Mouse (Mus musculus) heart, embryonic 12.5 days (tissue): ENCODE measurements around the gene Btg3. TPM values are rescaled to one million over a fixed set of nuclear protein-coding genes. Genes with fewer than 3 reads are reported as not detected.
A peak's percentile ranks its signal among the peaks of the same experiment; 100 is the strongest.

Experiments used
- ATAC-seq: fragments of 200-750 bp; cut with Nextera tagmentation; 2 replicates; pipeline ENCODE4 v1.8.0; 2017; ENCODE audit warnings: moderate TSS enrichment, moderate library complexity; ENCODE audit not compliant: insufficient number of reproducible peaks, low FRiP score
- H3K27ac ChIP-seq: fragments of 300-500 bp; sonication (generic); 2 replicates; pipeline ENCODE4 v1.5.1; 2016; ENCODE audit warnings: mild to moderate bottlenecking, moderate library complexity; ENCODE audit not compliant: poor library complexity, severe bottlenecking
- H3K27me3 ChIP-seq: fragments of 300-500 bp; sonication (generic); replicated peaks from 2 replicates; pipeline ENCODE4 v1.6.1; 2016; ENCODE audit warnings: mild to moderate bottlenecking, moderate library complexity
- H3K36me3 ChIP-seq: fragments of 300-500 bp; sonication (generic); 2 replicates; pipeline ENCODE4 v1.6.1; 2016; ENCODE audit warnings: mild to moderate bottlenecking, moderate library complexity
- H3K4me1 ChIP-seq: fragments of 300-500 bp; sonication (generic); replicated peaks from 2 replicates; pipeline ENCODE4 v1.6.1; 2016; ENCODE audit warnings: mild to moderate bottlenecking
- H3K4me2 ChIP-seq: fragments of 300-500 bp; sonication (generic); 2 replicates; pipeline ENCODE4 v1.6.1; 2016; ENCODE audit warnings: mild to moderate bottlenecking, moderate library complexity
- H3K4me3 ChIP-seq: fragments of 300-500 bp; sonication (generic); 2 replicates; pipeline ENCODE4 v1.5.1; 2016; ENCODE audit warnings: mild to moderate bottlenecking
- H3K9ac ChIP-seq: fragments of 300-500 bp; sonication (generic); 2 replicates; pipeline ENCODE4 v1.6.1; 2016; ENCODE audit warnings: mild to moderate bottlenecking, moderate library complexity
- H3K9me3 ChIP-seq: fragments of 300-500 bp; sonication (generic); replicated peaks from 2 replicates; pipeline ENCODE4 v1.6.1; 2016; ENCODE audit warnings: mild to moderate bottlenecking, moderate library complexity
- WGBS: fragments of 180-500 bp; shearing (Covaris S2); methylation state at CpG from one replicate; pipeline ENCODE4 v1.1.7; 2016; 5-methylcytosine and 5-hydroxymethylcytosine counted together
- polyA plus RNA-seq: library from polyadenylated mRNA; unstranded; fragments of >200 nt; fragmentation: Nextera tagmentation; extraction: Ambion mirVana; gene quantifications from 2 replicates; pipeline ENCODE4 v1.2.1, GENCODE M21; 2016

The Btg3 gene
- polyA plus RNA-seq, 1 experiment from 2014 or later = 97.4 TPM

DNA sequence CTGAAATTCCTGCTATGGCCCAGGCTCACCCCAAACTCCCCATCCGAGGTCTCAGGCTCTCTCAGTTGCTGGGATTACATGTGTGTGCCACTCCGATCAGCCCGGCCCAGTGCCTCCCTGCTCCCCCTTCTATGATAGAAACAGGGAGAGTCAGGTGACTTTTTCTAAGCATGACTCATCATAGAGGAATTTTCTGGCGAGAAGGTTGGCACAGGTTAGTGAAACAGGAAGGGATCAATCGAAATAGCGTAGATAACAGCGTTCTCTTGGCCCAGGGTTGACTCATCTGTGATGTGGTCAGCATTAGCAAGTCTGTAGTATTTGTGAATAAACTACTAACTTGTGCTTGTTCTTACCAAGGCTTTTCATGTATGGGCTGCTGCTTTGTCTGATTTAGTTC is 59.0 kb downstream of the Btg3 start:
- Histone ChIP-seq H3K27ac (peak overlapping the region; percentile 44), H3K4me2 (peak overlapping the region; percentile 42), H3K9me3 (no peaks in the 10 kb centered on the region), H3K9ac (peak overlapping the region; percentile 31; the same call in 1 of the 2 replicates), H3K27me3 (no peaks in the 10 kb centered on the region), H3K4me3 (no peak overlapping the region), H3K36me3 (no peaks in the 10 kb centered on the region), H3K4me1 (peaks cover 67% of the 10 kb centered on the region)
- 17% methylated on average over 7 of the region's 7 CpGs for WGBS
- peak; percentile 47; the same call in 1 of the 2 replicates for ATAC-seq

GRCm38 (mm10) chr16:78316849-78317248 is 60.1 kb downstream of the Btg3 start:
- H3K36me3 ChIP-seq = no peaks in the 10 kb centered on the region
- H3K4me2 ChIP-seq = no peak overlapping the region
- no peak overlapping the region for H3K4me3 ChIP-seq
- H3K4me1 ChIP-seq = peaks cover 65% of the 10 kb centered on the region
- H3K9me3 ChIP-seq = no peaks in the 10 kb centered on the region
- no peak overlapping the region for H3K9ac ChIP-seq
- H3K27ac ChIP-seq = no peak overlapping the region
- no peak for ATAC-seq
- WGBS = 74% methylated on average over 9 of the region's 9 CpGs
- no peaks in the 10 kb centered on the region for H3K27me3 ChIP-seq

DNA sequence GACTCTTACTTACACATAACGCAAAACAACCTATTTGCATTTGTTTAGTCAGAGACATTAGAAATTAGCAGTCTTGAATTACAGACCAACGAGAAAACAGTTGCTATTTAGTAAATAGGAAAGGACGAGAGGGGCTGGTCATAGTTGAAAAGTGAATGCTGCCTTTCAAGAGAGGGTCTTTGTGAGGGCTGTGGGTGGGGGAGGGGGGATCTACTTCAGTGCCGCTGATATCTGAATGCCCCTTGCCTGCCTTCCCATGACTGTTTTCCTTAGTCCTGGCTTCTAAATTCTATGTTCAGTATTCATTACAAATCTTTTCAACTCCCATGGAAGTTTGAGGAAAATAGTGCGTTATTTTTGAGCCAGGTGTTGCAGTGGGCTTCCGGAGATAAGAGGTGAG is 63.0 kb downstream of the Btg3 start:
- Histone ChIP-seq H3K4me2 (peak overlapping the region; percentile 47), H3K9ac (no peak overlapping the region), H3K27ac (peak overlapping the region; percentile 50), H3K36me3 (no peaks in the 10 kb centered on the region), H3K4me1 (peaks cover 71% of the 10 kb centered on the region), H3K4me3 (no peak overlapping the region), H3K27me3 (no peaks in the 10 kb centered on the region), H3K9me3 (no peaks in the 10 kb centered on the region)
- ATAC-seq = no peak
- 43% methylated on average over 6 of the region's 6 CpGs for WGBS

- no peak overlapping the region for H3K4me3 ChIP-seq
- H3K9ac ChIP-seq = no peak overlapping the region
- H3K4me1 ChIP-seq = peaks cover 70% of the 10 kb centered on the region
- ATAC-seq = no peak
- peak overlapping the region; percentile 50 for H3K27ac ChIP-seq
- H3K4me2 ChIP-seq = peak overlapping the region; percentile 47; the same call in 1 of the 2 replicates
- WGBS = 63% methylated on average over 16 of the region's 16 CpGs
- no peaks in the 10 kb centered on the region for H3K36me3 ChIP-seq
- no peaks in the 10 kb centered on the region for H3K9me3 ChIP-seq
- no peaks in the 10 kb centered on the region for H3K27me3 ChIP-seq
Observed at GRCm38 (mm10) chr16:78313135-78313887, 63.7 kb downstream of the Btg3 start.

DNA sequence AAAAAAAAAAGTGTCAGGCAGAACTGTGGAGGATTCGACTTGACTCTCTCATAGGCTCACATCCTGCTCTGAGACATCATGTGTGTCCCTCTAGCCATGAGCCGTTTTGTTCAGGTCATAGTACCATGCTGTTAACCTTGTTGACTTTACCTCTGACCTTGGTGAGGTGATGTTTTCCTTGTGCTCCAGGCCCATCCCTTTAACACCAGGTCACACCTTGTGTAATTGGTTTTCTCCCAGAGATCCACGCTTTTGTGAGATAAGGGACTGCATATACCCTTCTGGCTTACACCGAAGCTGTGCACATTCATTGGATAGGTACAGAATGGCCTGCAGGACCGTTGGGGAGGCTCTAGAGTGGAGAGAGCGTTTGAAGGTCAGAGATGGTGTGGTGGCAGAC is 67.7 kb downstream of the Btg3 start:
- Histone ChIP-seq H3K27ac (no peak overlapping the region), H3K27me3 (no peaks in the 10 kb centered on the region)
- 44% methylated on average over 6 of the region's 6 CpGs for WGBS

GRCm38 (mm10) chr16:78307476-78308192 is 69.4 kb downstream of the Btg3 start:
- no peak overlapping the region for H3K4me2 ChIP-seq
- WGBS = 77% methylated on average over 16 of the region's 16 CpGs
- no peaks in the 10 kb centered on the region for H3K9me3 ChIP-seq
- ATAC-seq = no peak
- no peak overlapping the region for H3K27ac ChIP-seq
- peaks cover 59% of the 10 kb centered on the region for H3K4me1 ChIP-seq
- H3K27me3 ChIP-seq = no peaks in the 10 kb centered on the region
- no peaks in the 10 kb centered on the region for H3K36me3 ChIP-seq
- H3K9ac ChIP-seq = no peak overlapping the region
- no peak overlapping the region for H3K4me3 ChIP-seq

More for the DNA sequence above, 67.7 kb downstream of the Btg3 start:
- no peaks in the 10 kb centered on the region for H3K9me3 ChIP-seq
- no peak overlapping the region for H3K9ac ChIP-seq
- H3K4me2 ChIP-seq = no peak overlapping the region
- ATAC-seq = no peak
- H3K4me3 ChIP-seq = no peak overlapping the region
- H3K4me1 ChIP-seq = peaks cover 67% of the 10 kb centered on the region
- H3K36me3 ChIP-seq = no peaks in the 10 kb centered on the region

DNA sequence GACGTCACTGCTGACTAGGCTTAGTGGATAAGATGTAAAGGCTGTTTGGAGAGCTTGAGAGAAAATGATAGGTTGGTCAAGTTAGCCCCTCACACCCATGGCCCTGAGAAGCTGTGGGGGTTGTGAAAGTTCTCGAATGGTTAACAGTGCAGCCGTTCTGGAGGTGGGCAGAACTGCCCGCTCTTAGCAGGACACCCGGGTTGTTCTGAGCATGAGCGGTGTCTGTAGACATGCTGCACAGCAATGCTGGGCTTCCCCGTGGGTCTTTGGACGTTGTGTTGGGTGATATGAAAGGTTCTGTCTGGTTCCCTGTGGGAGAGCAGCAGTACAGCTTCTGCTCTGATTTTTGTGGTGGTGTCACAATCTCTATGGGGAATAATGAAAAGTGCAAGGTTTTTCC is 70.4 kb downstream of the Btg3 start:
- no peak for ATAC-seq
- Histone ChIP-seq H3K9ac (no peak overlapping the region), H3K9me3 (no peaks in the 10 kb centered on the region), H3K36me3 (no peaks in the 10 kb centered on the region), H3K27ac (no peak overlapping the region), H3K4me3 (no peak overlapping the region), H3K27me3 (no peaks in the 10 kb centered on the region), H3K4me1 (peaks cover 49% of the 10 kb centered on the region), H3K4me2 (no peak overlapping the region)
- WGBS = 77% methylated on average over 8 of the region's 8 CpGs

DNA sequence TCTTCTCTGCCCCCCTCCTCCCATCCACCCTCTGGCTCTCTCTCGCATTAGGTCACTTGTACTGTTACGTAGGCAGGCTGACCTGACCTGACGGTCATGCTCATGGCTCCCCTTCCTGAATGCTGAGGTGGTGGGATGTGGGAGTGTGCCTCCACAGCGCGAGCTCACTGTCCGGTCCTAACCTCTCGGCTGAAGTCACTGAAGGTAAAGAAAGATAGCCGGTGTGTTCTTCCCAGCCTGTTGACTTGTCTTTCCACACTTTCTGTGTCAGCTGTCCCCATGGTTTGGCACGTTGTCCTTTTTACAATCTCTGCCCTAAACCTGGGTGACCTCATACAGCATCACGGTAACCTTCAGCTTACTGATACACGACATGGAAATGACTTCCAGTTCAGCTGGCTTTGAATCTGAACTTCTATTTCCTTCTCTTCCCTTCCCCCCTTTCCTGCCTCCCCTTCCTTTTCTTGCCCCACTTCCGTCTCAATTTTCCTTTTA is 71.3 kb downstream of the Btg3 start:
- Histone ChIP-seq H3K36me3 (no peaks in the 10 kb centered on the region), H3K4me3 (no peak overlapping the region), H3K27me3 (no peaks in the 10 kb centered on the region), H3K27ac (no peak overlapping the region), H3K9me3 (no peaks in the 10 kb centered on the region), H3K9ac (no peak overlapping the region), H3K4me2 (no peak overlapping the region), H3K4me1 (peaks cover 42% of the 10 kb centered on the region)
- WGBS = 55% methylated on average over 12 of the region's 12 CpGs
- ATAC-seq = no peak

GRCm38 (mm10) chr16:78302678-78303050 is 74.3 kb downstream of the Btg3 start:
- no peaks in the 10 kb centered on the region for H3K27me3 ChIP-seq
- ATAC-seq = no peak
- H3K9ac ChIP-seq = 0 out of 2 replicates have a peak overlapping the region, but pooled peaks have one; percentile 20
- H3K4me1 ChIP-seq = peaks cover 21% of the 10 kb centered on the region
- peak overlapping the region; percentile 84 for H3K4me2 ChIP-seq
- 5% methylated on average over 10 of the region's 10 CpGs for WGBS
- no peaks in the 10 kb centered on the region for H3K9me3 ChIP-seq
- H3K36me3 ChIP-seq = no peaks in the 10 kb centered on the region
- H3K27ac ChIP-seq = no peak overlapping the region
- H3K4me3 ChIP-seq = peak overlapping the region; percentile 87

- Histone ChIP-seq H3K36me3 (no peaks in the 10 kb centered on the region), H3K4me1 (peaks cover 17% of the 10 kb centered on the region), H3K9ac (peak overlapping the region; percentile 86), H3K27me3 (no peaks in the 10 kb centered on the region), H3K27ac (peak overlapping the region; percentile 82), H3K4me3 (peak overlapping the region; percentile 87), H3K4me2 (peak overlapping the region; percentile 84), H3K9me3 (no peaks in the 10 kb centered on the region)
- peak; percentile 60 for ATAC-seq
- under 1% methylated on average over 56 of the region's 65 CpGs for WGBS
Observed at GRCm38 (mm10) chr16:78301831-78302677, 74.9 kb downstream of the Btg3 start.
